Mouse (Mus musculus): ENCODE results near the gene Rnaseh2c. TPM values are rescaled to one million over a fixed set of nuclear protein-coding genes. Genes with fewer than 3 reads are reported as not detected.

Gene Rnaseh2c
- total RNA-seq, 2 experiments from 2014 or later: 45.2 to 47.1 TPM

DNA sequence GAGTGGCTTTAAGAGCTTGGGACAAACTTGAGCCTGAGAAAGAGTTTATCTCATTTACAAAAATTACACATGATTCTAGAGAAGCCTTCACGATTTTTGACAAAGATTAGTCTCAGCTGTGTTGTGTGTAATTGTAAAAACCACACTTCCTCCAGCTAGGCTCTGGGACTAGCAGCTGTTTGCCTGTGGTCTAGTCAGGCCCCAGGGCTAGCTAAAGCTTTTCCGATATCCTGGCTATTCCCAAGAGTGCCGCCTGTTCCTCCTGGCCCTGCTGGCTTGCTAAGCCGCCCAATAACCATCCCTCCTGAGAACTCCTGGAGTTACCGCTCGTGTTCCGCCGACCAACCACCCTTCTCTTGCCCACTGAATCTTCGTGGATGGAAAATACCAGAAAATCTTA, 30.4 kb downstream of the Rnaseh2c start:
- no peak for DNase-seq

DNA sequence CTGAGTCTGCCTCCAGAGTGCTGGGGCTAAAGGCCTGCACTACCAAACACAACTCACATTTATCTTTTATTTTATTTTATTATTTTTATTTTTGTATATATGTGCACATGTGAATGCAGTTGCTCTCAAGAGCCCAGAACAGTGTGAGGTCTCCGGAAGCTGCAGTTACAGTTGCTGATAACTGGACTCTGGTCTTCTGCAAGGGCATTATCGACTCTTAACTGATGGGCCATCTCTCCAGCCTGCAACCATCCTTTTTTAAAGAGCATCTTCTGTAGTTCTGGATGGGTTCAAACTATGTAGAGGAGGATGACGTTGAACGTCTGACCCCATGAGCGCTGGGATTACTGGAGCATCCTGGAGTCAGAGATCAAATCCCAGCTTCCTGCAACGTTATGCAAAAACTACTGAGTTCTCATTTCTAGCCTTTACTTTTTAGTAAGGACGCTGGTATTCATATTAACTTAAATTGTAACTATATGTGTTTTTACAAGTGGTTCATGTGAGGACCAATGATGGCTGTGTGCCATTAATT, 34.4 kb downstream of the Rnaseh2c start:
- DNase-seq: no peak

GRCm38 (mm10) chr19:5636571-5637041, 34.9 kb downstream of the Rnaseh2c start:
- DNase-seq: peak; percentile 47

DNA sequence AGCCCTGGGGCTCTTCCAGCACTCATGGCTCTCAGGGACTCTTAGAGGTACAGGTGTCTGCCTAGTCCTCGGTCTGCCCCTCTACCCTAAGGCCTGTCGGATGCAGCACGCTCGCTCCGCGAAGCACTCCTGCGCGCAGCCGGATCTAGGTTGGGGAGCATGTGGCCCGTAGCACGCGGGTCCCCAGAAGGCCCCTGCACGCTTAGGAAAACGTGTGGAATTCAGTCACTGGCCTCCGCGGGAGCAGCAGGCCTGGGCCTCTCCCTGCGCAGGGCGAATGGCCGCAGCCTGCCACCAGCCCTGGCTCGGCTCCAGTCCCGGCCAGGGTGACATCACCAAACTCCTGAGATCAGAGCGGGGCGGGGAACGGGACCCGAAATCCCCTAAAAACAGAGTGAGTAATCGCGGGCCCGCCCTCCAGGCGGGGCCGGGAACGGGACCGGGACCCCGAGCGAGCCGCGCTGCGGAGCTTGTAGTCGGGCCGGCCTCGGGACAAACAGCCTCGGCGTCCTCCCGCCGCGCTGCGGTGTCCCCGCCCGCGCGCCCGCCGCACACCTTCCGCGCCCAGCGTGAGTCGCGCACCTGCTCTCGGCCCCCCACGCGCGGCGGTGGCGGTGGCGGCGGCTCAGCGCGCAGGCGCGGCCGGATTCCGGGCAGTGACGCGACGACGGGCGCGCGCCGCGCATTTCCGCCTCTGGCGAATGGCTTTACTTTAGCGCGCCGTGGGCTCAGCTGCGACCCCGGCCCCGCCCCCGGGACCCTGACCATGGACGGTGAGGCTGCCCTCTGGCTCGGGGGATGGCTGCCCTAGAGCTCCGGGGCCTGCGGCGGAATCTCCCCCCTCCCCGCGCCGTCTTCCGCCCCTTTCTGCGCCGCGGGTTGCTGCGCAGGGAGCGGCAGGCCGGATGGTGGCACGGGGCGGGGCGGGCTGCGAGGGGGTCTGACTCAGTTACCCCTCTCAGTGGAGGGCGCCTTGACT, 35.7 kb downstream of the Rnaseh2c start, which contains the start of gene Rela:
Gene Rela (plus strand): TSS at position 415 of the 979 bp plus-strand sequence.
- DNase-seq: peak; percentile 91

DNA sequence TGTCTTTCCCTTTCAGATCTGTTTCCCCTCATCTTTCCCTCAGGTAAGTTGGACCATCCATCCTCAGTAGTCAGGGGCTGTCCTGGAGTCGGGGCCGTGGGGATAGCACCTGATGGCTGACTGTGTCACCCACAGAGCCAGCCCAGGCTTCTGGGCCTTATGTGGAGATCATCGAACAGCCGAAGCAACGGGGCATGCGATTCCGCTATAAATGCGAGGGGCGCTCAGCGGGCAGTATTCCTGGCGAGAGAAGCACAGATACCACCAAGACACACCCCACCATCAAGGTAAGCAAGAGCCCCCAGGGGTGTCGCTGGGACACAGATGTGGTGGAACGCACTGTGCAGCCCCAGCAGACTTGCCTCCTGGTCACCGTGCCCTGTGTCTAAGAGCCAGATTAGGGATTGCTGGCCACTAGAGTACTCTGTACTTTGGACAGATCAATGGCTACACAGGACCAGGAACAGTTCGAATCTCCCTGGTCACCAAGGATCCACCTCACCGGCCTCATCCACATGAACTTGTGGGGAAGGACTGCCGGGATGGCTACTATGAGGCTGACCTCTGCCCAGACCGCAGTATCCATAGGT, 36.8 kb downstream of the Rnaseh2c start:
- DNase-seq: no peak

DNA sequence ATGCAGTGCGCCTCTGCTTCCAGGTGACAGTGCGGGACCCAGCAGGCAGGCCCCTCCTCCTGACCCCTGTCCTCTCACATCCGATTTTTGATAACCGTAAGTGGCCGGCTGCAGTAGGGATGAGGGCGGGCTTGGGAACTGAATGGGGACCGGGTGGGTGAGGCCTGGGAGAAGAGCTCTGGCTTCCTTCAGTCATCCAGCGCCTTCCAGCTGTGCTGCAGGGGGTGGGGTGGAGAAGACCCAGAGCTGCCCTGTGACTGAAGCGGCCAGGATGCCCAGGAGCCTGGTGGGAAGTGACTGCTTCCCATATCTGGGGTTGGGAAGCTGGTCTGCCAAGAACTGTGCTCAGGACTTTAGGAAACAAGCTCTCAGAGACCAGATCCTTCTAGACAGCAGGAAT, 38.7 kb downstream of the Rnaseh2c start:
- no peak for DNase-seq

GRCm38 (mm10) chr19:5641021-5641420, 39.3 kb downstream of the Rnaseh2c start:
- DNase-seq: no peak

GRCm38 (mm10) chr19:5641641-5642040, 40.0 kb downstream of the Rnaseh2c start:
- DNase-seq: no peak

DNA sequence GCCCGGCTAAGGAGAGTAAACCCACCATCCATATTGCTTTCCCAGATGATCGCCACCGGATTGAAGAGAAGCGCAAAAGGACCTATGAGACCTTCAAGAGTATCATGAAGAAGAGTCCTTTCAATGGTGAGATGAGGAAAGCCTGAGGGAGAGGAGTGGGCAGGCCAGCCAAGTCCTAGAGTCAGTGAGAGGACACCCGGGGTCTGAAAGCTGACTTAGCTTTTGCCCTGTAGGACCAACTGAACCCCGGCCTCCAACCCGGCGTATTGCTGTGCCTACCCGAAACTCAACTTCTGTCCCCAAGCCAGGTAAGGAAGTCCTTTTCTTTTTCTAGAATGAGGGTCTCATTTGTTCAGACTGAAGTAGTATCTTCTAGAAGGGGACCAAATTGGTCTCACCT, 43.6 kb downstream of the Rnaseh2c start:
- DNase-seq: no peak

DNA sequence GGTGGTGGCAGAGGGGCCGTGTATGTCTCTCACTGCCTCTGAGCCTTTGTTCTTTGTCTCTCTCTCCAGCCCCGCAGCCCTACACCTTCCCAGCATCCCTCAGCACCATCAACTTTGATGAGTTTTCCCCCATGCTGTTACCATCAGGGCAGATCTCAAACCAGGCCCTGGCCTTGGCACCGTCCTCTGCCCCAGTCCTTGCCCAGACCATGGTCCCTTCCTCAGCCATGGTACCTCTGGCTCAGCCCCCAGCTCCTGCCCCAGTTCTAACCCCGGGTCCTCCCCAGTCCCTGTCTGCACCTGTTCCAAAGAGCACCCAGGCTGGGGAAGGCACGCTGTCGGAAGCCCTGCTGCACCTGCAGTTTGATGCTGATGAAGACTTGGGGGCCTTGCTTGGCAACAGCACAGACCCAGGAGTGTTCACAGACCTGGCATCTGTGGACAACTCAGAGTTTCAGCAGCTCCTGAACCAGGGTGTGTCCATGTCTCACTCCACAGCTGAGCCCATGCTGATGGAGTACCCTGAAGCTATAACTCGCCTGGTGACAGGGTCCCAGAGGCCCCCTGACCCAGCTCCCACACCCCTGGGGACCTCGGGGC, 45.2 kb downstream of the Rnaseh2c start:
- DNase-seq: no peak

DNA sequence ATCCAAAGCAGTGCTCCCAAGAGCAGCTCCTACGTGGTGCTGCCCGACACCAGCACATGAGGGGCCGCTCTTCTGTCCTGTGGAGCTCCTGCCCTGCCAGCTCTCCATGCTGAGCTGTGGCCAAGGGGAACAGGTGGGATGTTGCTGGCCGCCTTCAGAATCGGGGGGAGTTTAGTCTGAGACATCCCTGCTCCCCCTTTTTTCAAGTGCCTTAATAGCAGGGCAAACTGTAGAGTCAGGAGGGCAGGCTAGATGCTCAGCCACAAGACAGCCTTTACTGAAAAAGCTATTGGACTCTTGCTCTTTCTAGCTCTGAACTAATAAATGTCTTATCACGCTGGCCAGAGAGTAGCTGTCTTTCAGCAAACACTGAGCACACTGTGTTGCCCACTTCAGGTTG, 46.1 kb downstream of the Rnaseh2c start:
- DNase-seq: no peak

- DNase-seq: peak; percentile 86
Observed at GRCm38 (mm10) chr19:5648401-5649297, 47.0 kb downstream of the Rnaseh2c start.

GRCm38 (mm10) chr19:5649298-5649741, 47.6 kb downstream of the Rnaseh2c start:
- peak; percentile 77 for DNase-seq

GRCm38 (mm10) chr19:5651502-5652274, 50.0 kb downstream of the Rnaseh2c start:
- DNase-seq: no peak

GRCm38 (mm10) chr19:5652570-5652969, 50.9 kb downstream of the Rnaseh2c start:
- peak; percentile 5 for DNase-seq

- DNase-seq: no peak
Observed at GRCm38 (mm10) chr19:5653969-5654719, 52.5 kb downstream of the Rnaseh2c start.

DNA sequence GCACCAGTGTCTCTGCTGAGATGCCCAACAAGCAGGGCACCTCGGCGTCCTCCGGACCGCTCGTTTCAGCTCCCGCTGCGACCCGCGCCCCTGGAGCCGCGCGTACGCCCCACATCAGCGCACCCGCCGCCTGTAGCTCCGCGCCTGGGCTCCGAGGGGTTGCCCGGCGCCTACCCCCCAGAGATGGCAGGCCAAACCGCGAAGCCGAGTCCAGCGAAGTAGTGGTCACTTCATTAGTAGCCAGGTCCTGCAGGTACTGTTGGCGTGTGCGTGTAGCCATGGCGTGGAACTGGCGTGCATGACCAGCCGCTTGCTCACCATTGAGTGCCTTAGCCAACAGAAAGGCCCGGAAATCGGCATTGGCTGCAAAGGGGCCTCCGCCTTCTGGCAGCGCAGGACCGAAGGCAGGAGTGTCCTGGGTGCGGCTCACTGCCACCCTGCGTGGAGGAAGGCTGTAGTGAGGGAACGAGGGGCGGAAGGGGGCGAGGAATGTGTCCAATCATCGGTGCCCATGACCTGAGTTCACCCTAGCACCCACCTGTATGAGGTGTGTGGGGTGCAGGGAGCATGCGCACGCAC, 53.1 kb downstream of the Rnaseh2c start:
- no peak for DNase-seq
